Mouse (Mus musculus) adrenal gland, postnatal 10 days (tissue): Measurements from ENCODE around the gene Olfr47. TPM values are rescaled to one million over a fixed set of nuclear protein-coding genes. Genes with fewer than 3 reads are reported as not detected.
"Not testable (repeated sequence)": the region's sequence is repeated elsewhere in the genome, so short reads cannot be mapped to it uniquely, and the experiment has no call there.

Experiments used
- DNase-seq: peaks from one replicate; pipeline ENCODE4 v3.0.0; 2021; ENCODE audit warnings: mixed read lengths
- long read RNA-seq, 2 experiments: library from polyadenylated mRNA; stranded (forward); transcript quantifications; one replicate each; pipeline ENCODE4 v2.0.0; 2021
- total RNA-seq, 2 experiments: library from RNA; stranded (reverse); gene quantifications; 2 replicates each; pipeline ENCODE4 v1.2.3; 2021

The Olfr47 gene
- not detected for total RNA-seq
- long read RNA-seq, experiment 1: 0 reads
- long read RNA-seq, experiment 2: 0 reads

- DNase-seq: not testable (repeated sequence)
Observed at GRCm38 (mm10) chr6:43231255-43231654, at the start of gene Olfr47. Gene Olfr47 (plus strand): TSS chr6:43231529.

GRCm38 (mm10) chr6:43190986-43191385 lies 40.3 kb upstream of the Olfr47 start:
- DNase-seq: no peak

- no peak for DNase-seq
Observed at GRCm38 (mm10) chr6:43196781-43197180, 34.5 kb upstream of the Olfr47 start, which contains the start of gene Olfr435. Gene Olfr435 (plus strand): TSS chr6:43197146.

- no peak for DNase-seq
Observed at GRCm38 (mm10) chr6:43198094-43198493, 33.2 kb upstream of the Olfr47 start.

GRCm38 (mm10) chr6:43202786-43203185 lies 28.5 kb upstream of the Olfr47 start:
- no peak for DNase-seq

GRCm38 (mm10) chr6:43205355-43205754 lies 26.0 kb upstream of the Olfr47 start:
- DNase-seq: no peak

GRCm38 (mm10) chr6:43212873-43213272 lies 18.5 kb upstream of the Olfr47 start, which contains the start of gene Olfr434:
Gene Olfr434 (plus strand): TSS chr6:43213021.
- DNase-seq: not testable (repeated sequence)

GRCm38 (mm10) chr6:43242061-43242460 lies 10.7 kb downstream of the Olfr47 start:
- peak; percentile 26 for DNase-seq

- DNase-seq: no peak
Observed at GRCm38 (mm10) chr6:43247396-43247795, 16.1 kb downstream of the Olfr47 start.

GRCm38 (mm10) chr6:43252994-43253393 lies 21.7 kb downstream of the Olfr47 start:
- no peak for DNase-seq

- no peak for DNase-seq
Observed at GRCm38 (mm10) chr6:43254193-43254926, 23.0 kb downstream of the Olfr47 start.

GRCm38 (mm10) chr6:43260756-43261155 lies 29.4 kb downstream of the Olfr47 start:
- no peak for DNase-seq

GRCm38 (mm10) chr6:43265363-43266041 lies 34.2 kb downstream of the Olfr47 start, which contains the start of gene Arhgef5:
Gene Arhgef5 (plus strand): TSS chr6:43265582.
- peak; percentile 69 for DNase-seq

GRCm38 (mm10) chr6:43266356-43266755 lies 35.0 kb downstream of the Olfr47 start:
- peak; percentile 50 for DNase-seq

GRCm38 (mm10) chr6:43272597-43272996 lies 41.3 kb downstream of the Olfr47 start:
- DNase-seq: no peak

GRCm38 (mm10) chr6:43274123-43274522 lies 42.8 kb downstream of the Olfr47 start:
- DNase-seq: no peak

- DNase-seq: no peak
Observed at GRCm38 (mm10) chr6:43278247-43278646, 46.9 kb downstream of the Olfr47 start.

- DNase-seq: no peak
Observed at GRCm38 (mm10) chr6:43280481-43280880, 49.2 kb downstream of the Olfr47 start.

Other genes with a start within 250 kb of the Olfr47 start
- gene Olfr441, start 125.2 kb upstream of the Olfr47 start, total RNA-seq: not detected
- gene Olfr237-ps1, start 85.0 kb upstream of the Olfr47 start, total RNA-seq: not detected
- not detected for gene Olfr437, start 68.2 kb upstream of the Olfr47 start, total RNA-seq
- gene Olfr13, start 59.4 kb upstream of the Olfr47 start, total RNA-seq: not detected
- gene Olfr435, start 34.4 kb upstream of the Olfr47 start, total RNA-seq: not detected
- gene Olfr434, start 18.5 kb upstream of the Olfr47 start, total RNA-seq: not detected
- gene Arhgef5, start 34.1 kb downstream of the Olfr47 start, total RNA-seq: 10 to 100 TPM; 11.6 to 15.4 TPM
- not detected for gene Nobox, start 78.0 kb downstream of the Olfr47 start, total RNA-seq